Mouse (Mus musculus): ENCODE results near the gene Sstr4. TPM values are rescaled to one million over a fixed set of nuclear protein-coding genes. Genes with fewer than 3 reads are reported as not detected.
A peak's percentile ranks its signal among the peaks of the same experiment; 100 is the strongest.

The Sstr4 gene
- 1.5 and 2.4 TPM in 2 replicates for polyA plus RNA-seq (2016; fragmentation: Nextera tagmentation; extraction: Ambion mirVana)

DNA sequence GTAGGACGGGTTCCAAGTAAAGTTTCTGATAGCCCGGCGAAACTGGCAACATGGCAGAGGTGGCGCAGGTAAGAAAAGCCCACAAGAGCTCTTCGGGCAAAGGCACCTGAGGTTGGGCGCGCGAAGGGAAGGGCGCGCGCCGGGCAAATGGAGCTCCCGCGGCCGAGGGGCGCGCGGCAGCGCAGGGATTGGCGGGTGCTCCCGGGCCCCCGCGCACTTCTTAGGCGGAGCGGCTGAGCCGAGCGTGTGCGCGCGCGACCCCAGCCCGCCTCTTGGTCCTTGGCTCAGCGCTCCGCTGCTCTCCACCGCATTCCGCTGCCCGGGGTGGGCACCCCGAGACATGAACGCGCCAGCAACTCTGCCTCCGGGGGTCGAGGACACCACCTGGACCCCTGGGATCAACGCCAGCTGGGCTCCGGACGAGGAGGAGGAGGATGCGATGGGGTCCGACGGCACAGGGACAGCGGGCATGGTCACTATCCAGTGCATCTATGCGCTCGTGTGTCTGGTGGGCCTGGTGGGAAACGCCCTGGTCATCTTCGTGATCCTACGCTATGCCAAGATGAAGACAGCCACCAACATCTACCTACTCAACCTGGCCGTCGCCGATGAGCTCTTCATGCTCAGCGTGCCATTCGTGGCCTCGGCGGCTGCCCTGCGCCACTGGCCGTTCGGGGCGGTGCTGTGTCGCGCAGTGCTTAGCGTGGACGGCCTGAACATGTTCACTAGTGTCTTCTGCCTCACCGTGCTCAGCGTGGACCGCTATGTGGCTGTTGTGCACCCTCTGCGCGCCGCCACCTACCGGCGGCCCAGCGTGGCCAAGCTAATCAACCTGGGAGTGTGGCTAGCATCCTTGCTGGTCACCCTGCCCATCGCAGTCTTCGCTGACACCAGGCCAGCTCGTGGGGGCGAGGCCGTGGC is at the start of gene Sstr4:
Gene Sstr4, plus strand, starts transcription at position 214 of the 921 bp plus-strand sequence.
- peaks cover 10% of the 10 kb centered on the region for H3K4me1 ChIP-seq
- H3K9ac ChIP-seq (replicated peaks): peak within 1 kb of the TSS; percentile 37; the same call in 1 of the 2 replicates
- peak within 1 kb of the TSS; percentile 59 for H3K4me3 ChIP-seq
- H3K4me2 ChIP-seq (replicated peaks): peak within 1 kb of the TSS; percentile 89
- H3K9me3 ChIP-seq: no peaks in the 10 kb centered on the region
- peak; percentile 84 for ATAC-seq (ENCODE audit: low FRiP score, low read depth)
- 6% methylated on average over 70 of the region's 83 CpGs for WGBS
- H3K36me3 ChIP-seq: no peaks in the 10 kb centered on the region
- no peak within 1 kb of the TSS for H3K27ac ChIP-seq (replicated peaks)
- peaks cover 44% of the 10 kb centered on the region for H3K27me3 ChIP-seq

- Histone ChIP-seq H3K36me3 (no peaks in the 10 kb centered on the region), H3K27me3 (no peaks in the 10 kb centered on the region), H3K4me2 (replicated peaks) (no peak overlapping the region), H3K9ac (replicated peaks) (no peak overlapping the region), H3K27ac (replicated peaks) (no peak overlapping the region), H3K4me3 (no peak overlapping the region), H3K4me1 (no peaks in the 10 kb centered on the region), H3K9me3 (no peaks in the 10 kb centered on the region)
- no peak for ATAC-seq (ENCODE audit: low FRiP score, low read depth)
Measured at GRCm38 (mm10) chr2:148345373-148345772, 49.8 kb upstream of the Sstr4 start.

GRCm38 (mm10) chr2:148346976-148347375 is 48.2 kb upstream of the Sstr4 start:
- H3K4me1 ChIP-seq: no peaks in the 10 kb centered on the region
- ATAC-seq (ENCODE audit: low FRiP score, low read depth): no peak
- H3K4me3 ChIP-seq: no peak overlapping the region
- H3K36me3 ChIP-seq: no peaks in the 10 kb centered on the region
- H3K27ac ChIP-seq (replicated peaks): no peak overlapping the region
- no peaks in the 10 kb centered on the region for H3K9me3 ChIP-seq
- H3K9ac ChIP-seq (replicated peaks): no peak overlapping the region
- 88% methylated on average over 1 of the region's 1 CpGs for WGBS
- no peaks in the 10 kb centered on the region for H3K27me3 ChIP-seq
- no peak overlapping the region for H3K4me2 ChIP-seq (replicated peaks)

- Histone ChIP-seq H3K4me1 (no peaks in the 10 kb centered on the region), H3K9ac (replicated peaks) (no peak overlapping the region), H3K27me3 (no peaks in the 10 kb centered on the region), H3K36me3 (no peaks in the 10 kb centered on the region), H3K9me3 (no peaks in the 10 kb centered on the region), H3K4me3 (no peak overlapping the region), H3K27ac (replicated peaks) (no peak overlapping the region), H3K4me2 (replicated peaks) (no peak overlapping the region)
- WGBS: 76% methylated on average over 4 of the region's 4 CpGs
- no peak for ATAC-seq (ENCODE audit: low FRiP score, low read depth)
Measured at GRCm38 (mm10) chr2:148349509-148350307, 45.4 kb upstream of the Sstr4 start.

DNA sequence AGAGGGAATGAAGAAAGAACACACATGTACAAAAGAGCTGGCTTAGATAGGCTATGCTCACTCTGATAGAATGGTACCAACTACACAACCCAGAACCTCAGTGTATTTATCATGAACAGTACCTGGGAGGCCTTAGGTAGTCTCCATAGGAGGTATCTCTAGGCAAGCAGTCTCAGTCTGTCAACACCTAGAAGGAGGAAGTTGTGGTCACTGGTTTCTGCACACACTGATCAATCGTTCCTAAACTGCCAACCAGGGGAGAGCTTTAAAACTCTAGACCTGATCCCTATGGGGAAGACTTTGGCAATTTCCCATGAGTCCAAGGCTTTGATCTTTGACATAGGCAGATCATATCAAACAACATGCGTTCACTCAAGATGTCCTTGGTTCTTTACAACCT is 44.7 kb upstream of the Sstr4 start:
- Histone ChIP-seq H3K4me2 (replicated peaks) (no peak overlapping the region), H3K9me3 (no peaks in the 10 kb centered on the region), H3K27ac (replicated peaks) (no peak overlapping the region), H3K27me3 (no peaks in the 10 kb centered on the region), H3K9ac (replicated peaks) (no peak overlapping the region), H3K36me3 (no peaks in the 10 kb centered on the region), H3K4me1 (no peaks in the 10 kb centered on the region), H3K4me3 (no peak overlapping the region)
- no peak for ATAC-seq (ENCODE audit: low FRiP score, low read depth)
- WGBS: 81% methylated on average over 2 of the region's 2 CpGs

- Histone ChIP-seq H3K27me3 (no peaks in the 10 kb centered on the region), H3K4me2 (replicated peaks) (no peak overlapping the region), H3K9ac (replicated peaks) (no peak overlapping the region), H3K9me3 (no peaks in the 10 kb centered on the region), H3K4me1 (no peaks in the 10 kb centered on the region), H3K27ac (replicated peaks) (no peak overlapping the region), H3K4me3 (no peak overlapping the region), H3K36me3 (no peaks in the 10 kb centered on the region)
- 79% methylated on average over 1 of the region's 1 CpGs for WGBS
- no peak for ATAC-seq (ENCODE audit: low FRiP score, low read depth)
Measured at GRCm38 (mm10) chr2:148352655-148353054, 42.5 kb upstream of the Sstr4 start.

DNA sequence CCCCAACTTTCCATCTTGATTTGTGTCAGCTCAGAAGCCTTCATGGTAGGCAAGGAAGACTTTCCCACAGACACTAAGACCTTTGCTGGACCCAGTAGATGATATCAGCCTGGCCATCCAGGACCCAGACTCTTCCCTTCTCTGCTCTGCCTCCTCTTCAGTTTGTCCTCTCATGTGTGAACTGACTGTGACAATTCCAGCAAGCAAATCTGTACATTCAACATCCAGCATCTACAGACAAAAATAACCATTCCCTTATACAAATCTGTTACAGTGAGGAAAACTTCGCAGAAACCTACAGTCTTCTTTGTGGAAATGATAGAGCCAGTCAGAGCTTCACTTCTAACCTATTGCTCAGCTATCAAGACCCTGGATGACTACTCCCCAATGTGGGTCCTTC is 38.0 kb upstream of the Sstr4 start:
- WGBS: 94% methylated on average over 1 of the region's 1 CpGs

DNA sequence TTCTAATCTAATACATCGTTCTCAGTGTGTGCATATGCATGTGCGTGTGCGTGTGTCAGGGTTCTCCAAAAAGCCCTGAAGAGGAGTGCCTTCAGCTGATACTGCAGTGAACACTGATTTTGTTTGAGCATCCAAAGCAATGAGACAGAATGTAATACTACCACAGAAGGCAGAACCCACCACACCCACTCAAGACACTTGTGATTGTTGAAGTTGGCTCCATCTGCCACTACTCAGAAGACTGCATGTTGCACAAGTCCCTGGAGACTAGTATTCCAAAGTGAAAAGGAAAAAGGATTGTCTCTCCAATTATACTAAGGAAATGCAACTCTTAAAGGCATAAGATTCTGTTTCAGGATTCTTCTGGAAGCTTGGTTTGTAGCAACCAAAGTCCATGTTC is 30.6 kb upstream of the Sstr4 start:
- no peak overlapping the region for H3K27ac ChIP-seq (replicated peaks)
- no peaks in the 10 kb centered on the region for H3K4me1 ChIP-seq
- no peak overlapping the region for H3K4me3 ChIP-seq
- H3K27me3 ChIP-seq: no peaks in the 10 kb centered on the region
- H3K9ac ChIP-seq (replicated peaks): no peak overlapping the region
- H3K4me2 ChIP-seq (replicated peaks): no peak overlapping the region
- H3K36me3 ChIP-seq: no peaks in the 10 kb centered on the region
- ATAC-seq (ENCODE audit: low FRiP score, low read depth): no peak
- 92% methylated on average over 3 of the region's 3 CpGs for whole genome bisulfite sequencing
- no peaks in the 10 kb centered on the region for H3K9me3 ChIP-seq

More for the DNA sequence above, 38.0 kb upstream of the Sstr4 start:
- H3K36me3 ChIP-seq: no peaks in the 10 kb centered on the region
- no peak overlapping the region for H3K9ac ChIP-seq (replicated peaks)
- no peaks in the 10 kb centered on the region for H3K27me3 ChIP-seq
- H3K9me3 ChIP-seq: no peaks in the 10 kb centered on the region
- no peak overlapping the region for H3K4me3 ChIP-seq
- no peak for ATAC-seq (ENCODE audit: low FRiP score, low read depth)
- no peak overlapping the region for H3K27ac ChIP-seq (replicated peaks)
- no peak overlapping the region for H3K4me2 ChIP-seq (replicated peaks)
- H3K4me1 ChIP-seq: no peaks in the 10 kb centered on the region

DNA sequence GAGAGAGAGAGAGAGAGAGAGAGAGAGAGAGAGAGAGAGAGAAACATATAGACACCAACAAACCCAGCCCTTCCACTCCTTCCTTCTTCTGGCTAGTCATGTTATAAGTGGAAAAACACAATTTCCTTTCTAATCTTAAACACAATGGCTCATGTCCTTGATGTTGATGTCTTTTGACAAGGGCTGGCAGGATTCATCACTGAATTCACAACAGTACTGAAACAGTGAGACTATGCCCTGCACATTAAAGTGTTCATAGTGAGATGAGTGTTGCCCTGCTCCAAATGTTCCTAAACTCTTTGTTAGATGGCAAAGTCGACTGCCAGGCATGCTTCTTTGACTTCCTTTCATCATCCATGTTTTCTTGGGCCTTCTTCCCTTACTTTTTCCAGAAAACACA is 29.9 kb upstream of the Sstr4 start:
- 48% methylated on average over 1 of the region's 1 CpGs for WGBS
- H3K36me3 ChIP-seq: no peaks in the 10 kb centered on the region
- ATAC-seq (ENCODE audit: low FRiP score, low read depth): no peak
- no peak overlapping the region for H3K4me3 ChIP-seq
- no peaks in the 10 kb centered on the region for H3K27me3 ChIP-seq
- H3K9me3 ChIP-seq: no peaks in the 10 kb centered on the region
- no peak overlapping the region for H3K27ac ChIP-seq (replicated peaks)
- no peak overlapping the region for H3K4me2 ChIP-seq (replicated peaks)
- no peaks in the 10 kb centered on the region for H3K4me1 ChIP-seq
- no peak overlapping the region for H3K9ac ChIP-seq (replicated peaks)

GRCm38 (mm10) chr2:148371743-148372630 is 23.2 kb upstream of the Sstr4 start:
- ATAC-seq (ENCODE audit: low FRiP score, low read depth): no peak
- H3K4me3 ChIP-seq: no peak overlapping the region
- no peak overlapping the region for H3K27ac ChIP-seq (replicated peaks)
- no peaks in the 10 kb centered on the region for H3K4me1 ChIP-seq
- H3K9me3 ChIP-seq: no peaks in the 10 kb centered on the region
- no peak overlapping the region for H3K4me2 ChIP-seq (replicated peaks)
- H3K27me3 ChIP-seq: no peaks in the 10 kb centered on the region
- 81% methylated on average over 4 of the region's 4 CpGs for WGBS
- no peak overlapping the region for H3K9ac ChIP-seq (replicated peaks)
- H3K36me3 ChIP-seq: no peaks in the 10 kb centered on the region

DNA sequence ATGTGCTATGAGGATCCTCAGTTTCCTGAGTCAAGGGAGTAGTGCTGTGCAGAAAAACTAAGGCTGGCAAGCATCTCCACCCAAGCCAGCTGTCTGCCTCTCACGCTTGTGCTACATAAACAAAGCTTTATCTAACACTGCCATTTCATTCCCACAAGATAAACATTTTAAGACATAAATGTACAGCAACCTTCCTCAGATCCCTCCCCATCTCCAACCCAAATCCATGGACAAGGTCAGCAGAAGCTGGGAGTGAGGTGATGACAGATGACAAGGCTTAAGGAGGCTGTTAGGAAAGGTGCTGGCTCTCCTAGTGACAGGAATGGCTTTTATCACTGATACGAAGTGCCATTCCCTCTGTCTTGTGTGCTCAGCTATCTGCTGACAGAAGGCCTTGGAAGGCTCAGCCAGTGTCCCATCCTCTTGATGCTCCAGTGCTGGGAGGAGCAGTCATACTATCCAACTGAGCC is 21.5 kb upstream of the Sstr4 start:
- Histone ChIP-seq H3K4me1 (no peaks in the 10 kb centered on the region), H3K4me2 (replicated peaks) (no peak overlapping the region), H3K9me3 (no peaks in the 10 kb centered on the region), H3K27ac (replicated peaks) (no peak overlapping the region), H3K4me3 (no peak overlapping the region), H3K9ac (replicated peaks) (no peak overlapping the region), H3K27me3 (no peaks in the 10 kb centered on the region), H3K36me3 (no peaks in the 10 kb centered on the region)
- 84% methylated on average over 2 of the region's 2 CpGs for WGBS
- ATAC-seq (ENCODE audit: low FRiP score, low read depth): no peak

All from midbrain, embryonic 12.5 days (tissue).